Mouse (Mus musculus): ENCODE data around the gene Med23.

DNA sequence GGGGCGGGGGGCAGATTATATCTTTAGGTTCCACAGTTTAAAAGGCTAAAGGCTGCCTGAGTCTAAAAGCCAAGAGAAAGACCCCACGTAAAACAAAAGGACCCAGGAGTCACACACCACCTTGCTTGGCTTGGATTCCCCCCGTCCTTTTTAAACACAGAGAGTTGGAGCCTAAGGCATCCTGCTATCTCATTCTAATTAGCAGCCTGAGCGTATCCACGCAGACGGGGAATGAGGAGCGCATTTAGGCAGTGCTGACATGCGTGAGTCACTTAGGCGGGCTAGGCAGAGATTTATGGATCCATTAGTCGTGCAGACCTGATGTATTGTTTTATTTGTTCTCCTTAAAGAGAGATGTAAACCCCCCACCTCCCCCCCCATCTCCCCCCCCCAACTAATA lies 56.6 kb downstream of the Med23 start:
- TF ChIP-seq CTCF (IDR thresholded peaks at IDR 0.05; ENCODE audit: low read depth) = no peak
- TF ChIP-seq EP300 (IDR thresholded peaks at IDR 0.05; ENCODE audit: low read depth) = no peak
